Mouse (Mus musculus): Measurements from ENCODE around the gene Pak4.

Pak4 gene

DNA sequence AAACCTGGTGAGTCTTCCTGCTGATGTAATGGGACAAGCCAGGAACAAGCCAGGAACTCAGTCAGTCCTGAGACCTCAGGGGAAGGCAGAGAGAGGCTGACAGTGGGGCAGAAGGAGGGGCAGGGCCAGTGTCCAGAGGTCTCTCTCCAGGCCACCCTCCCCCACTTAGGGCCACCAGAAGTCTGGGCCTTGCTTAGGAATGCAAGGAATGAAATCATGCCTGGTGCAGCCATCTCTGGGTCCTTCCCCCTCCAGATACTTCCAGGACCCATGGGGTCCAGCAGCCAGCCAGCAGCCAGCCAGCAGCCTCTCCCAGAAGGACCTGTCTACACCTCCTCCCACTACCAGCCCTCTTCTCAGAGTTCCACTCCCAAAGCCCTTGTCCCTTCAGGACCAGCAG, 10.3 kb downstream of the Pak4 start:
- peak in 1 of 2 experiments; percentile 76 for DNase-seq

DNA sequence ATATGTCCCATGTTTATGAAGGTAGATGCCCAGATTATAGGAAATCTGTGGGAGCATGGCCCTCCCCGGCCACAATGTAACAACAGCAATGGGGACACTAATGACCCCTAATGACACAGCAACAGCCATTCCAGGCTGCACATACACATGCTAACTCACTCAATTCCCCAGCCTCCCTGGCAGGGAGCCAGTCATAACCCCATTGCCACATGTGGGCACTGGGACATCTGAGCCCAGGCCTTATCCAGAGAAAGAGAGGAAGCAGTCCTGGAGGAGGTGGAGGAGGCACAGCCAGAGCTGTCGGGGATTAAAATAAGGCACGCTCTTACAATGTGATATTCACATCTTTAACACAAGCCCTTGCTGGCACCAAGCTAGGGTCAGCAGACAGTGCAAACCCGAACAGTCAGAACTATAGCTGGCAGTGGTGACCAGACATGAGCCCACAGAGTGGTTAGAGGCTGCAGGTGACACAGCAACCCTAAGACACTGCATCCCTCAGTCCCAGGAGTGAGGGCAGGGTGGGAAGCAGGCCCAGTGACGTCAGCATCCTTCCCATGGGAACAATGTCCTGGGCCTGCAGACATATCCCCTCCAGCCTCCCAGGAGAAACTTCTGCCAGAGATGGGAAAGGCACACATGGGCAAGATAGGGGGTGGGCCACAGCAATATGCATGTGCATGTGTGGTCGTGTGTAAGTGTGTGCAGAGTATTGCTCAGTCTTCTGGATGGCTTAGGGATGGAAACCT, 11.1 kb downstream of the Pak4 start:
- DNase-seq = peak; percentile 66 to 70

DNA sequence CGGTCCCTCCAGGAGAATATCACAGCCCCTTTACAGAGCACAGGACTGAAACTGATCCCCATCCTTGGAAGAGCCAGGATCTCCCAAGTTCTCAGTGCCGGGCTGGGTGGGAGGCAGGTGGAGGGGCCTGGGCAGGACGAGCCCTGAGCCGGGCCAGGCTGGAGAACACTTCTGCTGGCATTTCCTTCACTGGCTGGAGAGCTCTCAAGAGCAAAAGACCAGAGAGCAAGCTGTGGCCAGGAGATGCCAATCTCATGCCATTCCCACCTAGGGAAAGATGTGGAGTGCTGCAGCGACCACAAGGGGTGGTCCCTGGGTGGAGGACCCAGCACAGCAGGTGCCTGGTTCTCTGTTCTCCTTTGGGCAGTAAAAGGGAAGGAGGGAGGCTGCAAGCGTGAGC, 13.0 kb downstream of the Pak4 start:
- DNase-seq = peak in 1 of 2 experiments; percentile 66

DNA sequence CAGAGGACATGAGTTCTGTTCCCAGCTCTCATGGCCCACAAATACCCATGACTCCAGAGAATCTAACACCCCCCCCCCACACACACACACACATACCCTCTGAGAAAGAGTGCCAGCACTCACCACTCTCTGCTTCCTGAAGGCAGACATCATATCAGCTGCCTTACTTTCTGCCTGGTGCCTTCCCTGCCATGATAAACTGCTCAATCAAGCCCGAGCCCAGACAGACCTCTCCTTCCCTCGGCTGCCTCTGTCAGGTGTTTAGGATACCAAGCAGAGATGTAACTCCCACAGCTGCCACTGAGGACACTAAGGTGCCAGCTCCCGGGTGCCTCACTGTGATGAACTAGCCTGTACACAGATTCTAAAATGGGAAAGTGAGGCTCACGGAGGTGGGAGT, 13.5 kb downstream of the Pak4 start:
- no peak for DNase-seq

DNA sequence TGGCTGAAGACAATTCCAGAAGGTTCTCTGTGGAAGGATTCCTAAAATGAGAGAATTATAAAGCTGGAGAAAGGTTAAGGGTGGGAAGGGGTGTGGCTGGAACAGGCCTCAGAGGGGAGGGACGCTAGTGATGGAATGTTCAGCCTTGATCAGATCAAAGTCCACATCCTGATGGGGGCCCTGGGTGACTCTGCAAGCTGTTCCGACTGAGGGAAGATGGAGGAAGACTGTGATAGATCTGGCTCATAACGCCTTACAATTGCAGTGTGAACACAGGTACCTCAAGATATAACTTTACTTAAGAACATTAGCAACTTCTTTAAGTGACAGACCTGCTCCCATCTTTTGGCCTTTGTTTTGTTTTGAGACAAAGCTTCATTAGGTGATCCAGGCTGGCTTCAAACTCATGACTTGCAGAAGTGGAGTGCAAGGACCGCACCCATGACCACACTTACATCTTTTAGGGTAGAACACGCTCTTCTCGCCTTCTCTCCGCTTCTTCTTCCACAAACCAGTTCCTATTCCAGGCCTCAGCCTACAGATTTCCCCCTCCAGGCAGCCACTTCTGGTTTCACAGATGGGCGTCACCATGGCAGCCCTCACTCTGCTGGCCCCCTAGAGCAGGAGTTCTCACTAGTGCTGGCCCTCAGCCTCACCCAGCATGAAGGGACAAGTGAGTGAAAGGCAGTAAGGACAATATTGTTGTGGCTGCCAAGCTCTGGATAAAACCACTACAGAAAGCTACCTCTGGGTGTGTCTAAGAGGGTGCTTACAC, 14.2 kb downstream of the Pak4 start:
- peak; percentile 51 to 62 for DNase-seq

DNA sequence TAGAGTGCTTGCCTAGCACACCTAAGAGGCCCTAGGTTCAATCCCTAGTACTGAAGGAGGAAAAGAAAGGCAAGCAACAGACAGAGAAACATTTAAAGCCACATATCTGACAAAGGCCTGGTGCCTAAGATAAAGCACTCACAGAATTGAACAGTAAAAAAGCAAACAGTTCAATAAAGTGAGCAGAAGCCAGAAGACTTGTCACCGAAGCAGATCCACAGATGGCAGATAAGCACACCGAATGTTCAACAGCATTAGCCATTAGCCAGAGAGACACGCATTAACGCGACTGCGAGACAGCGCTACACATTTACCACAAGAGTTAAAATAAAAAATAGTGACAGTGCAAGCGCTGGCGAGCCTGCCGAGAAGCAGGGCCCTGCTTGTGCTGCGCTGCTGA, 15.1 kb downstream of the Pak4 start:
- DNase-seq = no peak

DNA sequence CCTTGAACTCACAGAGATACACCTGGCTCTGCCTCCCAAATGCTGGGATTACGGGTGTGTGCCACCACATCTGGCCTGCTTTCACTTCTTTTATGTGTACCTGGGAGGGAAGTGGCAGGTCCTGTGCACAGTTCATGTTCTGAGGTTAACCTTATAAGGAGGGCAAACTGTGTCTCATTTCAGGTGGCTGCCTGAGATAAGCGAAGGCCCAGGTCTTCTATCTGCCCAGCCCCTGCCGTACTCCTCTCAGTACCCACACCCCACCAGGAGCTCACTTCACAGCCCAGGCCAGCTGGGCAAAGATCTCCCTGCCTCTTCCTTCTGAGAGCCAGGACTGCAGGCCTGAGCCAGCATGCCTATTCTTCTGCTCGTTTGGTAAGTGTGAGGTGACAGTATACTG, 16.3 kb downstream of the Pak4 start:
- no peak for DNase-seq

DNA sequence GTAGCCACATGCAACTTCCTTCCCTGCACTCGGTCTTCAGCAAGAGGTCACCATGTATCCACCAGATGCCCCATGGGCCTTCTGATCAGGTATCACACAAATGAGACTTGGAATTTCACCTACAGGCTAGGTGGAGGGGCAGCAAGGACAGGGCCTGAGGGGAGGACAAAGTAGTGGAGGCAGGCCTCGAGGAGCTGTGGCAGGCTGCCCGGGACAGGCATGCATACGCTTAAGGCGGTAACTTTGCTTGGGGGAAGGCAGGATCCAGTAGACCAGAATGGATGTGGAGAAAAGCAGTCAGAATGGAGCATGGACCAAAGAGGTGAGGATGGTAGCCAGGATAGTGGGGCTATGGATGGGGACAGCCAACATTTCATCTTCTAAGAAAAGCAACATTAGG, 18.2 kb downstream of the Pak4 start:
- no peak for DNase-seq

DNA sequence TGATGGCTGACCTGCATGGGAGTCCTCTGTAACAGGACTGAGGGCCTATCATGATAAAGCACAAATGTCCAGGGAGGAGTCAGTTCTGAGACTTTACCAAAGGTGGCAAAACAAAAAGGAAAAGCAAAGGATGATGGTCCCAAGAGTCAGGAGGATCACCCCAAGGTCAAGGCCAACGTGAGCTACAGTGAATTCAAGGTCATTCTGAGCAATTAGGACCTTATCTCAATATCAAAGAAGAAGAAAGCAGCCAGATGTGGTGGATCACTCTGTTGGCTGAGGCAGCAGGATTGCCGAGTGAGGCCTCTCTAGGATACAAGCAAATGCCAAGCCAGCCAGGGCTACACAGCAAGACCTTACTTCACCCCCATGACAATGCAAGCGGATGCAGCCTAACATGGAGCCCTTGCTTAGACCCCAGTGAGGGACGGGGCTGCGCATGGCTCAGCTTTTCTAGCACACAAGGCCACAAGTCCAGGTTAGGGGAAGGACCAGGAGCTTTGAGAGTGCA, 19.4 kb downstream of the Pak4 start:
- DNase-seq = peak in 1 of 2 experiments; percentile 22

DNA sequence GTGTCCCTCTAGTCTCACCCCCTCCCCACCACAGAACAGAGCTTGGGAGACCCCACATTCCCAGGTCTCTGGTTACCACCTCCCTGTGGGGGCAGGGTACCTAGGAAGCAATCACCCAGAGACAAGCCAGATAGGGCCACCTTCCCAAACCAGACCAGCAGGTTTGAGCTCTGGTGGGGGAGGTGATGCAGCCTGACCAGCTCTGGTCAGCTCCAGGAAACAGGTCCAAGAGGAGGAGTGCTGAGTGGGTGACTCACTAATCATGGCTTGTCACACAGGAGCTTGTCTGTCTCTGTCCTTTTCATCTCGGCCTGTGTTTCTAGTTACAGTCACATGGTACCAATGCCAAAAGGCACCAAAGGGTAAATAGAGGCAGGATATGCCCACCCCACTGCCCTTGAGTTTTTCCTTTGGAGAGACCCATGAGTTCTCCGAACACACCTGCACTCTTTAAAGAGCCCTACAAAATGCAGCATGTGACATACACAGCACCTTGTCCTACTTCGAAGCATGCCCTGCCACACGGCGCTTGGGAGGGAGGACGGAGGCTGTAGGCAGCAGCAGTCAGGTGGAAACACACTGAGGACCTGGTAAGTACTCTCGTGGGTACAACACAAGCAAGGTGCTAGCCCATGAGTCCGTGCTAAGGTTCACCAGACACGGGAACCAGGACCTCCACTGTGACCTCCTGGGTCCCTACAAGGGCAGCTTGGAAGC, 20.0 kb downstream of the Pak4 start:
- DNase-seq = peak; percentile 77 to 88

DNA sequence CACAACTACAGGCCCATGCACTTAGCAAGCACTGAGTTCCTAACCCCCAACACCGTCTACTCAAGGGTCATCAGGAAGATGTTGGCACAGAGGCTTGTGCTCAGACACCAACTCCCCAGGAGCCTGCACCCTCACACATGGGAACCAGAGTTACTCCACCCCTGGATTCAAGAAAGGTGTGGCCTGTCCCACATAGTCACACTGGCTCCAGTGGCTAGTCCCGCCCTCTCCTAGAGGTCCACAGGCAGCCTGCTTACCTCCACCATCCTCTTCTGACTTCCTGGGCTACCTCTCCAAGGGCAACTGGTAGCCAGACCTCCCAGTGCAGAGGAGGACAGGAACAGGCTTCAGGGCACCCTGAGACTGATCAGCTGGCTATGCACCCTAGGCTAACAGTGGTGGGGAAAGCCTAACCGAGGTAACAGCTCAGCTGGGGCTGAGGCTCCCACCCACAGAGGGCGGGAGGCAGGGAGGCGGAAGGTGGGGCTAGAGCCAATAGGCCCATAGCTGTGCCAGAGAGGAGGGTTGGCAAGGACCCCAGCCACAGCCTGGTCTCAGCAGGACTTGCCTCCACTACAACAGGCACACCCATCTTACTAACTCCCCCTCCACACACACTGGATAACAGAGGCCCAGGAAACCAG, 21.6 kb downstream of the Pak4 start:
- peak; percentile 82 to 92 for DNase-seq

DNA sequence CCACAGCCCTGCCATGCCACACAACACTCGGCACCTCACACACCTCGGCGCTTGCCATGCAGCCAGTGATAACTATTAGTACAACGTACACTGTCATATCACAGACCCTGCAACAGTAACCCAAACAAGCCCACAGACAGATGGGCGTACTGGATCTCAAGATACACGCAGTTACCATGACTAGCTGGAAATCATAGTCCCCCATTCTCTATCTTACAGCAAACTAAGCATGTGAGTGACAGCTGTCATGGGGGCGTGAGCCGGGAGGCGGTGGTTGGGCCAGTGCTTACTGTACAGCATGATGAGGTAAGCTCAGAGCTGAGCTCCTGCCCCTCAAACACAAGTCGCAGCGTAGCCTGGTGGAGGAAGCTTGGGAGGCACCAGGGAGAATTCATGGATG, 22.4 kb downstream of the Pak4 start:
- DNase-seq = peak in 1 of 2 experiments; percentile 23

DNA sequence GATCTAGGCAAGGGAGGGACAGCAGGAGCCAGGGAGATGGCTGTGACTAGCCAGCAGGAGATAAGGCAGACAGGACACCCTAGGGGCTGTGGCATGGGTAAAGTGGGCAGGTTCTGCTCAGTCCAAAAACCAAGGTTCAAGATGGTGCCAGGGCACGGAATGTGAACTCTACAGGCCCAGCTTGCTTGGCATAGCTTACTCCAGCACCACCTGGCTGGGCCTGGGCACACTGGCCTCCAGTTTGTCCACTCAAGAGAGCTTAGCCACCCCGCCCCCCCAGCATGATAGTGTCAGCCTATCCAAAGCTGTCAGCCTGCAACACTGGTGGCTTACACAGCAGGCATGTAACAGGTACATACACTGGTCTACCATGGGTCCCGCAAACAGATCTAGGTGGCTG, 24.7 kb downstream of the Pak4 start:
- no peak for DNase-seq

DNA sequence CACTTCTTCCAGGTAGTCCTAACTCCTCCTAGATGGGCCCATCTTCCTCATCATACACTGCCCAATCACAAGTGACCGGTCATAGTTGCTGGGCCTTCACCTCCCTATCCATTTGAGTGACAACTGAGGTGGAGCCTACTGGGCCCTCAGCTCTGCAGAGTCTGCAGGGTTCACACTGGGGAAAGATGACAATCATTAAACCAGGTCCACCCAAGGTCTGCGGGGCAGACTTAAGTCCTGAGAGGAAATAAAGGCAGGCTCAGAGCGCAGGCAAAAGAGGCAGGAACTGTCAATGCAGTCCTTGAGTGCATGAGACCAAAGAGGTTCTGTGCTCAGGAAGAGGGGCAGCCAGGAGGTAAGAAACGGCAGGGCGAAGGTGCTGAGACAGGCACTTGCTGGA, 25.3 kb downstream of the Pak4 start:
- no peak for DNase-seq

DNA sequence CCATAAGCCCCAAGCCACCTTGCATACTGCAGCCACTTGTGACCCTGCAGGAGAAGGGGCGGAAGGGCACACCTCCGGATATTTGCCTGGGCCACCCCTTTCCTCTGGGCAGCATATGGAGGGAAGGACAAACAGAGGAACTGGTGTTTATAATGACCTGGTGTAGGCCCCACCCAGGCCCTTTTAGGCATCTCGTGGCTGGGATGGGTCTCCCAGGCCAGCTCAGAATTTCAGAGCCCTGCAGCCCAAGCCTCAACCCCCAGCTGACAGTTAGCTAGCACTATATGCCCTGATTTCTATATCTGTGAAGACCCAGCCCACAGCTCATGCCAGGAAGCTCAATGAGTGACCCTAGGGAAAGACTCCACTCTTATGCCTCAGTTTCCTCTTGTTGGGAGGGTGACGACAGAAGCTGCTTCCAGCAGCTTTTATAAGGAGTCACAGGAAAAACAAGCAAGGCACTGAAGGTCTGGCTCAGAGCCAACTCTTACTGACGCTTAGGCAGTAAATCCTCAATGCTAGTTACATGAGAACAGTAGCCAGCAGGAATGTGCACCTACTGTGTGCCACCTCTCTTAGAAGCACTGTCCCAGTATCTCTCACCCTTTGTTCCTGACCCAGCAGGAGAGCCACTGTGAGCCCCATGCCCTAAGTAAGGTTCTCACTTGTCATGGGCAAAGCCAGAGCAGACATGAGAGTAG, 26.9 kb downstream of the Pak4 start:
- DNase-seq = peak; percentile 68 to 84

DNA sequence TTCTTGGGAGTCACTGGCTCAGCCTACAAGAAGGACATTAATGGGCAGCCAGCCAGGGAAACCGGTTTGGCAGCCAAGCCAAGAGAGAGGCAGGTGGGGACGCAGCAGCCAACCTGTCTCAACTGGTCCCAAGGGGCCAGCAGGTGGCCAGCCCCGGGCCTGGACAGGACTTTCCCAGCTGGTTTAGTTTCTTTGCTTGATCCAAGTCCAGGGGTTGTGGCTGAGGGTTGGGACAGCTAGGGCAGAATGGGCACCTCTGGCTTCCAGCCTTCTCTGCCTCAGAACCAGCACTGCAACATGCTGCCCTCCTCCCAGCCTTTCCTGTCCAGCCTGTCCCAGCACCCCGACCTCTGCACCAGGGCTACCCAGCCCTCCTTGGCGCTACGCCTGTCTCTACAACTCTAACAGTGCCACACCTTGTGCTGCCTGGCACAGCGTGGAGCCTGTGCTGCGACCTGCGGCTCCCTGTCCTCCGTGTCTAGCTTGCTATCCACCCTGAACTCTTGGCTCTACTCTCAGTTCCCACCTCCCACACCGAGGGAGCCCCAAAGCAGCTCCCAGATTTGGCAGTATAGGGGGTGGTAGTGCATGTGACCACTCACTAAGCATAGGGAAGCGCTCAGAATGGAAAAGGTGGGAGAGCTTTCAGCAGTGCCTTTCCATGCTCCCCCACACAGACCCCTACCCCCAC, 27.5 kb downstream of the Pak4 start:
- DNase-seq = peak; percentile 90 to 93

DNA sequence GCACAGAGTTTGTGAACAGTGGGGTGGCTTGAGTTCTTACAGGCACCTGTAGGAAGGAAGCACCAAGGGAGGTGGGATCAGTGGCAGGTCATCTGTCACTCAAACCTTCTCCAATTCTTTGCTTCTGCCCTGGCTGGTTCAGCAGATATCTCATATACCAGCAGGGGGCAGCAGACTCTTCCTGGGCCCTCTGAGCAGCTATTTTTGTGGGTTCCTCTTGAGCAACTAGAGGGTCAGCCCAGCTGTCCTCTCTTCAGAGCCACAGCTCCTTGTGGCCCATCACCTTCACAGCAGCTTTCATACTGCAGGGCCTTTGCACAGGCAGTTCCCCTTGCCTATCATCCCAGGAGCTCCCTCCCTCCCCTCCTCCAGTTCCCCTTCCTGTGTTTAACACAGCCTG, 29.7 kb downstream of the Pak4 start:
- peak; percentile 55 to 78 for DNase-seq

DNA sequence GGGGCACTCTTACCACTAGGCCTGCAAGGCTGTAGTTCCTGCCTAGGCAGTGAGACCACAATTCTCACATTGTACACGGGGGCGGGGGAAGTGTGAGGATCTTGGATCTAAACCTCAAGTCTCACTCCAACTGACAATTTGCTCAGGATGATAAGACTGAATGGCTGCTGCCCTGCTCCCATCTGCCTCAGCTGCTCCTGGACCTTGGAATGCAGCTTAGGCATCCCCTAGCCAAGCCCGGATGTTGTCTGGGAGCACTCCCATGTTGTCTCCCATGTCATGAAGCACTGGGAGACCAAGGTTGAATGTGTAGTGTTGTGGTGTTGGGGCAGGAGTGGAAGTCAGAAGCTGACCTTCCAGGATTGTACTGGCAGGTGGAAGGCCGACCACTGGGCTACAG, 30.4 kb downstream of the Pak4 start:
- DNase-seq = no peak

DNA sequence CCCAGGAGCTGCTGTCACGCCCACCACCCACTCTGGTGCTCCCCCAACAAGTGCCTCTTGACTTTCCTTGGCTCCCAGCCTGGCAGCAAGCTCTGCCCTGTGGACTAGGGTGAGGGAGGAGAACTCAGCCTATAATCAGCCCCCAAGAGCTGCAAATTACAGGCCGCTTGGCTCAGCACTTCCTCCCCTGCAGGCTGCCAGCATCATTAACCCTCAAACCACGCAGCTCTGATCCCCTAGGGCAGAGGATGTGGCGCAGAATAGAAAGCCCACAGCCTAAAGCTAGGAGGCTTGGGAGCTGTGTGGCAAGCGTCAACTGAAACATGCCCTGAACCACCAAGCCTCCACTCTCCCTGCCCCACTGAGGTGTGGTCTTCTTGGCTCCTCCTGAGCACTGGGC, 32.6 kb downstream of the Pak4 start:
- DNase-seq = no peak

DNA sequence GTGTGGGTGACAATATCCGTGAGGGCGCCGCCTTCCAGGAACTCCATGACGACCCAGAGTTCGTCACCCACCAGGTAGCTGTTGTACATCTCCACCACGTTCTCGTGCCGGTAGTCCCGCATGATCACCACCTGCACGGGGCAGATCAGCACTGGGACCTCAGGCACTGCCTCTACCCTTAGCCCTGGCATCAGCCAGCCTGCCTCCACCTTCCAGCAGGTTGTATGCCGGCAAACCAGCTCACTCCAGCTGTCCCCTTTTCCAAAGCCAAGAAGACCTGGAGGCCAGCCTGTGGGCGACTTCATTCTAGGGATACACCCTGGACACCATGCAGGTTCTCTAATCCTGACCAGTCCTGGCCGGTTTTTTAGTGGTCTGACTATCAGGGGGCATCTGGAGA, 35.0 kb downstream of the Pak4 start:
- no peak for DNase-seq

DNA sequence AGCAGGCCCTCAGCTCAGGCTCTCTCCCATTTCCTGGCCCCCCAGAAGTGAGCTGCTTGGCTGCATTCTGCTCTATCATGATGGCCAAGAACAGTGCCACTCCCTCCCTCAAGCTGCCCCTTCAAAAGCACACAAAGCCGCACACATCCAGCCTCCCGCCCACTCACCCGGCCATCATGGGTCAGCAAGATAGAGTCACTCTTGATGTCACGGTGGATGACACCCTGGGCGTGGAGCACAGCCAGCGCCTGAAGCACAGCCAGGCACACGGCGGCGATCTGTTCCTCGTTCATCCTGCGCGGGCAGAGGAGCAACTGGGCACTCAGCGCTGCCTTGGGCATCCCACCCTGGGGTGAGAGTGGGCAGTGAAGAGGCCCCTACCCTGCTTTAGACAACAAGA, 35.6 kb downstream of the Pak4 start:
- no peak for DNase-seq

DNA sequence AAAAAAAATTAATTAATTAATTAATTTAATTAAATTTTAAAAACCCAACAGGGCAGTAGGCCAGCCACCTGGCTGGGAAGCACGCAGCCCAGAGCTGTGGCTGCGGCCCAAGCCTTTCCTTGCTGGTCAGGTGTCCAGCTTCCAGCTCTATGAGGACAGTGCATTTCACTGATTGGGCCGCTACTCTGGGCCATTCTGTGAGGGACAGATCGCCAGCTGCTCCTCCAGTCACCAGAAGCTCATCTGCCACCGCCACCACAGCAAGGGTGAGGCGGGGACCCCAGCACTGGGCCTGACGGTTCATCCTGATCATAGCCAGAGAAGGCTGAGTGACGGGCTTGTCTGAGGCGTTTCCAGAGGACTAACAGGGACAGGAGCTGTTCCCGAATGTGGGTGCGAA, 36.0 kb downstream of the Pak4 start:
- DNase-seq = no peak

All from lung, postnatal 4 days (tissue).